Mouse (Mus musculus) liver, embryonic 11.5 days (tissue): ENCODE measurements around the gene Naaladl2. TPM values are rescaled to one million over a fixed set of nuclear protein-coding genes. Genes with fewer than 3 reads are reported as not detected.

ENCODE experiments used
- ATAC-seq: fragments of 200-750 bp; cut with Nextera tagmentation; replicated peaks from 2 replicates; pipeline ENCODE4 v1.8.0; 2017; ENCODE audit warnings: moderate number of reproducible peaks, mild to moderate bottlenecking, moderate TSS enrichment, moderate library complexity; ENCODE audit not compliant: low FRiP score
- DNase-seq: peaks from one replicate; pipeline ENCODE4 v3.0.0-alpha.2; 2017; ENCODE audit warnings: low spot score
- H3K27ac ChIP-seq: fragments of 300-500 bp; sonication (generic); 2 replicates; pipeline ENCODE4 v1.5.1; 2014; ENCODE audit warnings: mild to moderate bottlenecking, low read depth, low read length, control low read depth
- H3K27me3 ChIP-seq: fragments of 300-500 bp; sonication (generic); replicated peaks from 2 replicates; pipeline ENCODE4 v1.6.1; 2014; ENCODE audit warnings: low read length, mixed read lengths; ENCODE audit not compliant: control insufficient read depth, insufficient read depth
- H3K36me3 ChIP-seq: fragments of 300-500 bp; sonication (generic); 2 replicates; pipeline ENCODE4 v1.6.1; 2014; ENCODE audit warnings: mild to moderate bottlenecking, low read length, moderate library complexity, mixed read lengths; ENCODE audit not compliant: control insufficient read depth, insufficient read depth
- H3K4me1 ChIP-seq: fragments of 300-500 bp; sonication (generic); replicated peaks from 2 replicates; pipeline ENCODE4 v1.6.1; 2014; ENCODE audit warnings: low read length, mixed read lengths; ENCODE audit not compliant: control insufficient read depth, insufficient read depth
- H3K4me2 ChIP-seq: fragments of 300-500 bp; sonication (generic); 2 replicates; pipeline ENCODE4 v1.6.1; 2014; ENCODE audit warnings: mild to moderate bottlenecking, control low read depth, moderate library complexity
- H3K4me3 ChIP-seq: fragments of 300-500 bp; sonication (generic); 2 replicates; pipeline ENCODE4 v1.5.1; 2014; ENCODE audit warnings: low read depth, low read length, control low read depth
- H3K9ac ChIP-seq: fragments of 300-500 bp; sonication (generic); 2 replicates; pipeline ENCODE4 v1.6.1; 2014; ENCODE audit warnings: low read depth, low read length, control low read depth
- H3K9me3 ChIP-seq: fragments of 300-500 bp; sonication (generic); 2 replicates; pipeline ENCODE4 v1.6.1; 2016; ENCODE audit warnings: low read length, inconsistent platforms, mixed read lengths; ENCODE audit not compliant: control insufficient read depth
- WGBS: fragments of 180-500 bp; shearing (Covaris S2); extraction: QIAGEN DNeasy Blood & Tissue Kit; methylation state at CpG from one replicate; pipeline ENCODE4 v1.1.7; 2014; 5-methylcytosine and 5-hydroxymethylcytosine counted together
- polyA plus RNA-seq: library from polyadenylated mRNA; unstranded; fragments of >200 nt; fragmentation: Nextera tagmentation; extraction: Ambion mirVana; gene quantifications from 2 replicates; pipeline ENCODE4 v1.2.1, GENCODE M21; 2014

Naaladl2 gene
- polyA plus RNA-seq, 1 experiment from 2014 or later: 0.22 TPM

DNA sequence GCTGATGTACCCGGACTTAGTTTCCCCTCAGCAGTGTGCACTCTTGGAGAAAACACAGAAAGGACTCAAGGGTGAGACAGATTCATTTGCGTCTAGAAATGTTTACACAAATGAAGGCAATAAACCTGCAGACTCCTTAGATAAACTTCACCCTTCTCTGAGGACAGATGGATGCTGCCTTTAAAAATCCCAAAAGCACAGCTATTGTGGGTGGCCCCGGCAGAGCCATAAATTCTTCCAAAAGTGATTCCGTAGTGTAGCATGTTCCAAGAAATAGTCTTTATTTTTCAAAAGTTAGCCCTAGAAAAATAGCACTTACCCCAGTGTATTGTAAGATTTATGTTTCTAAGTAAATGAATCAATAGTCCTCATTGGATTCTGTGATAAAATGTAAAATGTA, 31.0 kb downstream of the Naaladl2 start:
- no peak for ATAC-seq
- 74% methylated on average over 4 of the region's 4 CpGs for WGBS

DNA sequence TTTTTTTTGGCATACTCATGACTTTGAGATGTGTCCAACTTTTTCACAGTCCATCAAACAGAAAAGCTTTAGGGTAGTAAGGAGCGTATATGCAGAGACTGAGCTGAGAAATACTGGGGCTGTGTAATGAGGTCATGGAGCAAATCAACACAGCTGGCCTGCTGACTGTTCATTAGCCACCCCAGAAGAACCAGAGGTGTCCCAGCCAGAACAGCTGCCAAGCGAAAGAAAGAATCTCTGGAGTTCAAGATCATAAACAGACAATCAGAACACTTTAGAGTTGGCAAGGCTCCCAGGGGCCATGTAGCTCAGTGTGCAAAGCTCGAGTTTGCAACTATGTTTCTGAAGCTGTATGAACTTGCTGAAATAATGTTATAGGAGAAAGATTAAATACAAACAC, 35.1 kb downstream of the Naaladl2 start:
- DNase-seq (no peak), ATAC-seq (no peak)
- no peaks in the 10 kb centered on the region for H3K27me3 ChIP-seq
- no peak overlapping the region for H3K4me3 ChIP-seq
- no peaks in the 10 kb centered on the region for H3K9me3 ChIP-seq
- H3K9ac ChIP-seq: no peak overlapping the region
- no peaks in the 10 kb centered on the region for H3K36me3 ChIP-seq
- no peaks in the 10 kb centered on the region for H3K4me1 ChIP-seq
- no peak overlapping the region for H3K27ac ChIP-seq
- no peak overlapping the region for H3K4me2 ChIP-seq
- 64% methylated on average over 3 of the region's 3 CpGs for WGBS

More for the DNA sequence above, 31.0 kb downstream of the Naaladl2 start:
- H3K27ac ChIP-seq: no peak overlapping the region
- no peaks in the 10 kb centered on the region for H3K4me1 ChIP-seq
- H3K27me3 ChIP-seq: no peaks in the 10 kb centered on the region
- H3K4me3 ChIP-seq: no peak overlapping the region
- no peak overlapping the region for H3K9ac ChIP-seq
- H3K4me2 ChIP-seq: no peak overlapping the region
- DNase-seq: no peak
- H3K36me3 ChIP-seq: no peaks in the 10 kb centered on the region
- no peaks in the 10 kb centered on the region for H3K9me3 ChIP-seq

DNA sequence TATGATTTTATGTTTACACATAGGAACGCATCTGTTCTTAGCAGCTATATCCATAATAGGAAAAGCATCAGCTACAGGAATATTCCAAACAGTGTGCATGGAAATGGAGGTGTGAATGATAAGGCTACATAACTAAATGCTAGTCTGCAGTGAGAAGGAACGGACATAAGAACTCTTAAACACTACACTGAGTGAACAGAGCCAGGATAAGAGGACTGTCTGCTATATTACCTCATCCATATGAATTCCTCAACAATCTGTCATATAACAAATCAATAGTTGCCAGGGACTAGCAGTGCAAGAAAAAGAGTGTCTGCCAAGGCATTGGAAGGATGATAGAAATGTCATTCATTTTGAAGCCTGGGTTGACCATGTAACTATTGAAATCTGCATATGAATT, 51.1 kb downstream of the Naaladl2 start:
- Histone ChIP-seq H3K36me3 (no peaks in the 10 kb centered on the region), H3K9me3 (no peaks in the 10 kb centered on the region), H3K27me3 (no peaks in the 10 kb centered on the region), H3K4me2 (no peak overlapping the region), H3K4me1 (no peaks in the 10 kb centered on the region), H3K9ac (no peak overlapping the region), H3K4me3 (no peak overlapping the region), H3K27ac (no peak overlapping the region)
- ATAC-seq (no peak), DNase-seq (no peak)
- 81% methylated on average over 2 of the region's 2 CpGs for WGBS

DNA sequence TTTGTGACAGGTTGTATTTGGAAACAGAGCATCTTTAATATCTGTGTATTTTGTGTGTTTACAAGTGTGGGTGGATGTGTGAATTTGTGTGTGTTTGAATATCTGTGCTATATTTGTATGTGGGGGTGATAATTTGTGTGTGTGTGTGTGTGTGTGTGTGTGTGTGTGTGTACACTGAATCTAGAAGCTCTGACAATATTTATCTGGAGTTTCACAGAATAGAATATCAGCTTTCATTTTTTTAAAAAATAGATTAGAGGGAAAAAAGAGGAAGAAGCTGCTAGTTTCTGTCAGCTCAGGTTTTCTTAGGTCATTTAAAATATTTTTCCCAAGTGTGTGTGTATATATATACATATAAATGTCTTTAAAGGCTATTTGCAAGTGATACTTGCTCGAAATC, 68.3 kb downstream of the Naaladl2 start:
- DNase-seq (no peak), ATAC-seq (no peak)
- Histone ChIP-seq H3K4me1 (no peaks in the 10 kb centered on the region), H3K9ac (no peak overlapping the region), H3K4me2 (no peak overlapping the region), H3K27ac (no peak overlapping the region), H3K9me3 (no peaks in the 10 kb centered on the region), H3K27me3 (no peaks in the 10 kb centered on the region), H3K36me3 (no peaks in the 10 kb centered on the region), H3K4me3 (no peak overlapping the region)
- 74% methylated on average over 1 of the region's 1 CpGs for WGBS

DNA sequence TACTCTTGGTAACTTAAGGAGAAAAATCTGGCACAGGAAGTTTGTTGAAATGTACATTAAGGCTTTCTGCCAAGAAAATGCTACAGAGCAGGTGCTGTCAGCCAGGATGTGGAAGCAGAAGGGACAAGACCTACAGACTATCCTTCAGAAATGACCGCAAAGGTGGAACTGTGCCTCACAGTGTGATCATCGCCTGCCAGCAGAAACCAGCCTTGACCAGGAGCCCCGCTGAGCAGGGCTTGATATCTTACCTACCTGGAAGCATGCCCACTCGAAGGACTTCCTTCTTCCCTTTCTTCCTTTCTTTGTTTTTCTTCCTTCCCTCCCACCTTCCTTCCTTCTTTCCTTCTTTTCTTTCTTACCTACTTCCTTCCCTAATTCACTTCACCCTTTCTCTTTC, 69.8 kb downstream of the Naaladl2 start:
- H3K9ac ChIP-seq: no peak overlapping the region
- no peaks in the 10 kb centered on the region for H3K4me1 ChIP-seq
- no peaks in the 10 kb centered on the region for H3K36me3 ChIP-seq
- no peak overlapping the region for H3K27ac ChIP-seq
- H3K4me3 ChIP-seq: no peak overlapping the region
- H3K4me2 ChIP-seq: no peak overlapping the region
- H3K27me3 ChIP-seq: no peaks in the 10 kb centered on the region
- ATAC-seq (no peak), DNase-seq (no peak)
- WGBS: 66% methylated on average over 4 of the region's 4 CpGs
- H3K9me3 ChIP-seq: no peaks in the 10 kb centered on the region

DNA sequence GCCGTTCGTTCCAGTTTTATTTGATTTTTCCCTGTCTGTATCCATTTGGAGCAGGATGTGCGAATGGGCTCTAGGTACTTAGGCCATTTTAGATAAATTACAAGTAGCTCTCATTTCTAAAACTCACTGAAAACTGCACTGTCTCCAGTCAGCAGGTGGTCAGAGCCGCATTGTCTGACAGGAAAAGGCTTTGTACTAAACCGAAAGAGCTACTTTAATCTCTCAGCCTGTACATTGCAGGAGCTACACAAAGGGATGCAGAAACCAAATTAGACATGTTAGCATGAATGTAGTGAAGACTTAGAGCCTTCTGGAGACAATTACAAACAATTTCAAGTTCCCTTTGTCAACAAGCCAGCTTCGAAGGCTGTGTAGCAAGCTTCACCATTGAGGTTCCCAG, 70.2 kb downstream of the Naaladl2 start:
- H3K4me1 ChIP-seq: no peaks in the 10 kb centered on the region

DNA sequence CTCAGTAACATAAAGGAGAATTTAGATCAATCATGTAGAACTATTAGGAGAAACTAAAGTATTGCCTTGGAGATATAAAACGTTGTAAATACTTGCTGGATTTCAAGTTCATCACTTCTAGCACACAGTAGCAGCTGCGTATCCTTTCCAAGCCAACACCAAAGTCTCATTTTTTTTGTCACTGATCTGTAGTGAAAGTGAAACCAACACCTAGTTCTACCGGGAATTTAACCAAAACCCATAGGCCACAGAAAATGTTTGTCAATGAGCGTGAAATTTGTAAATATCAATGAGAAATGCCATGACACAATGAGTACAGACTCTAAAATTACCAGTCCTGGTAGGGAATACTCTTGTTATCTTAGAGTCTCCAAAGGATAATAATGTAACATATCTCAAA, 80.8 kb downstream of the Naaladl2 start:
- no peak overlapping the region for H3K9ac ChIP-seq
- H3K36me3 ChIP-seq: no peaks in the 10 kb centered on the region
- DNase-seq (no peak), ATAC-seq (no peak)
- no peak overlapping the region for H3K4me2 ChIP-seq
- no peaks in the 10 kb centered on the region for H3K9me3 ChIP-seq
- no peak overlapping the region for H3K4me3 ChIP-seq
- no peak overlapping the region for H3K27ac ChIP-seq
- H3K27me3 ChIP-seq: no peaks in the 10 kb centered on the region
- no peaks in the 10 kb centered on the region for H3K4me1 ChIP-seq
- WGBS: 79% methylated on average over 4 of the region's 4 CpGs

More for the DNA sequence above, 70.2 kb downstream of the Naaladl2 start:
- Histone ChIP-seq H3K9ac (no peak overlapping the region), H3K4me2 (no peak overlapping the region), H3K4me3 (no peak overlapping the region), H3K27me3 (no peaks in the 10 kb centered on the region), H3K36me3 (no peaks in the 10 kb centered on the region), H3K27ac (no peak overlapping the region), H3K9me3 (no peaks in the 10 kb centered on the region)
- no peak for ATAC-seq
- DNase-seq: no peak
- 82% methylated on average over 6 of the region's 6 CpGs for WGBS

DNA sequence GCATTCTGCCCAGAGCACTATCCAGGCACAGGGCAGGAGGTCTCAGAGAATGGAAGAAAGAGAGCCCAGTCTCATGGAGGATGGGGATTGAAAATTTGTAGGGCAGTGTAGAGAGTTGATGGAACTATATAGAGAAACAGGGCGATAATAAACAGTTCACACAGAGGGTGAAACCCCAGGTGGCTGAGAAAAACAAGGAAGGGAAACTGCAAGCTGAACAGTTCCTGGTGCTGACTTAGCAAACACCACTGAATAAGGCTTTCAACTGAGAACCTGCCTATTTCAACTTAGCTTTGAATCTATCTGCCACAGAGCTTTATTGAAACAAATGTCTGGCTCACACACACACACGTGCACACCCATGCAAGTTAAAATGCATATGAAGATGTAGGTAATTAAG, 91.1 kb downstream of the Naaladl2 start:
- no peak overlapping the region for H3K9ac ChIP-seq
- 29% methylated on average over 2 of the region's 2 CpGs for WGBS

DNA sequence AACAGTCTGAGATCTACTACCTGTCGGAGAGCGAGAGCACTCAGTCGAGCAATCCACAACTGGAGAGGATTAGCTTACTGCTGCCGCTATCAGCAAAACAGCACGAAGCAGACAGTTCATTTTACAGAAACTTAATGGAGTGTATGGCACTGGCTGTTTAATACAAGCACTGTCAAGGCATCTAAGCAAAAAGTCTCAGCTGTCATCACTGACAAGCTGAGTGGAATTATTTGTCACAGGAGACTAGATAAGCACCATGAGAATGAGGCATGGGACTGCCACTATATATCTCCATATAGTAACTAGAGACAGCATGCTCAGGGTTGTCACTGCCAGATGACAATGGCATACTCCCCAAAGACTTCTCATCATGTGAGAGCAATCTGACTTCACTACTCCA, 124.1 kb downstream of the Naaladl2 start:
- H3K36me3 ChIP-seq: no peaks in the 10 kb centered on the region
- WGBS: 59% methylated on average over 5 of the region's 5 CpGs
- no peaks in the 10 kb centered on the region for H3K27me3 ChIP-seq
- no peak overlapping the region for H3K27ac ChIP-seq
- H3K9me3 ChIP-seq: no peaks in the 10 kb centered on the region
- H3K9ac ChIP-seq: no peak overlapping the region
- no peak overlapping the region for H3K4me2 ChIP-seq
- no peak overlapping the region for H3K4me3 ChIP-seq
- ATAC-seq (no peak), DNase-seq (no peak)
- no peaks in the 10 kb centered on the region for H3K4me1 ChIP-seq

More for the DNA sequence above, 91.1 kb downstream of the Naaladl2 start:
- H3K4me3 ChIP-seq: no peak overlapping the region
- H3K9me3 ChIP-seq: no peaks in the 10 kb centered on the region
- H3K4me2 ChIP-seq: no peak overlapping the region
- H3K27me3 ChIP-seq: no peaks in the 10 kb centered on the region
- no peaks in the 10 kb centered on the region for H3K4me1 ChIP-seq
- DNase-seq (no peak), ATAC-seq (no peak)
- H3K27ac ChIP-seq: no peak overlapping the region
- H3K36me3 ChIP-seq: no peaks in the 10 kb centered on the region
